Mouse (Mus musculus) bone marrow macrophage, adult 2 months (primary cell): ENCODE measurements around the gene Aox1.
"Not testable (repeated sequence)": the region's sequence is repeated elsewhere in the genome, so short reads cannot be mapped to it uniquely, and the experiment has no call there.

Experiments used
- CTCF ChIP-seq: IDR thresholded peaks from 2 replicates; pipeline ENCODE4 v1.5.1; 2012; ENCODE audit warnings: low read depth, mild to moderate bottlenecking, low read length, moderate library complexity
- POLR2A ChIP-seq: IDR thresholded peaks from 2 replicates; pipeline ENCODE4 v1.6.1; 2012; ENCODE audit warnings: mild to moderate bottlenecking, low read depth, low read length, borderline replicate concordance

GRCm38 (mm10) chr1:58037306-58037705 is 7.6 kb downstream of the Aox1 start:
- not testable (repeated sequence) for TF ChIP-seq CTCF, POLR2A
